Mouse (Mus musculus) testis, adult 2 months (tissue): ENCODE measurements around the gene Frmd6.

Experiments
- CTCF ChIP-seq: fragments of 200-500 bp; IDR thresholded peaks from 2 replicates; pipeline ENCODE4 v1.5.1; 2012; ENCODE audit warnings: low read depth, mild to moderate bottlenecking, inconsistent platforms, low read length, moderate library complexity; ENCODE audit not compliant: control insufficient read depth, insufficient read depth, insufficient replicate concordance
- POLR2A ChIP-seq: fragments of 200-500 bp; IDR thresholded peaks from 2 replicates; pipeline ENCODE4 v1.6.1; 2012; ENCODE audit warnings: low read depth, mild to moderate bottlenecking, inconsistent platforms, low read length, moderate library complexity; ENCODE audit not compliant: control insufficient read depth

DNA sequence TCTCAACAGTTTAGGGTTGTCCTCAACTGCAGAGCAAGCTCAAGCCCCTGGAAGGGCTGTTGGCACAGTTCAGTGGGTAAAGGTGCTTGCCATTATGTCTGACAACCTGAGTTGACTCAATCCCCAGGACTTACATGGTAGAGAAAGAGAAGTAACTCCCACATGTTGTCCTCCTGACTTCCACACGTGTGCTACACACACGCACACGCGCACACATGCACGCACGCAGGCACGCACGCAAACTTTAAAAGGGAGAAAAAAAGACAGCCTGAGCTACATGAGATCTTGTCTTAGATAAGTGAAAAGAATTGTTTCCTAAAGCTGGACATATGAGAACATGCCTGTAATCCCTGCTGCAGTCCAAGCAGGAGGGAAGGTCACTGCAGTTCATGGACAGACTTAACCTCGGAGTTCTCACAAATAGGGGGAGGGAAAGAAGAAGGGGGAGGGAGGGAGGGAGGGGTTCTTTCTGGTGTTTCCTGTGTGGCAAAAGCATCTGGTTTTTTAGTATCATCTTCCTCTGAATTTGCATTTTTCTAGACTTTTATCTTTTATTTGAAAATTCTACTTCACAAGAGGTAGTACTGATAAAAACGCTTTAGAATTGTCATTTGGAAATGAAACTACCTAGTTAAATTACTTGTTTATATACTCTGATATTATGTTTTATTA lies 121.4 kb downstream of the Frmd6 start:
- TF ChIP-seq CTCF, result no peak
- TF ChIP-seq POLR2A, result no peak
